Mouse (Mus musculus) hindbrain, embryonic 16.5 days (tissue): ENCODE measurements around the gene Camp. TPM values are rescaled to one million over a fixed set of nuclear protein-coding genes. Genes with fewer than 3 reads are reported as not detected.
"Not testable (repeated sequence)": the region's sequence is repeated elsewhere in the genome, so short reads cannot be mapped to it uniquely, and the experiment has no call there.

Source experiments
- ATAC-seq: fragments of 200-750 bp; cut with Nextera tagmentation; 2 replicates; pipeline ENCODE4 v1.8.0; 2017; ENCODE audit warnings: moderate TSS enrichment, moderate library complexity
- H3K27ac ChIP-seq: fragments of 300-500 bp; sonication (generic); 2 replicates; pipeline ENCODE4 v1.5.1; 2014; ENCODE audit warnings: low read depth, mild to moderate bottlenecking, control low read depth, low read length, moderate library complexity
- H3K27me3 ChIP-seq: fragments of 300-500 bp; sonication (generic); replicated peaks from 2 replicates; pipeline ENCODE4 v1.6.1; 2014; ENCODE audit warnings: low read length; ENCODE audit not compliant: control insufficient read depth, insufficient read depth
- H3K36me3 ChIP-seq: fragments of 300-500 bp; sonication (generic); 2 replicates; pipeline ENCODE4 v1.6.1; 2014; ENCODE audit warnings: mild to moderate bottlenecking, low read length, moderate library complexity, mixed read lengths; ENCODE audit not compliant: control insufficient read depth, insufficient read depth
- H3K4me1 ChIP-seq: fragments of 300-500 bp; sonication (generic); 2 replicates; pipeline ENCODE4 v1.6.1; 2014; ENCODE audit warnings: low read depth, low read length; ENCODE audit not compliant: control insufficient read depth, insufficient read depth
- H3K4me2 ChIP-seq: fragments of 300-500 bp; sonication (generic); 2 replicates; pipeline ENCODE4 v1.6.1; 2014; ENCODE audit warnings: mild to moderate bottlenecking, low read length, control low read depth, moderate library complexity
- H3K4me3 ChIP-seq: fragments of 300-500 bp; sonication (generic); 2 replicates; pipeline ENCODE4 v1.5.1; 2014; ENCODE audit warnings: mild to moderate bottlenecking, low read length, control low read depth, moderate library complexity
- H3K9ac ChIP-seq: fragments of 300-500 bp; sonication (generic); 2 replicates; pipeline ENCODE4 v1.6.1; 2014; ENCODE audit warnings: low read depth, mild to moderate bottlenecking, control low read depth, low read length, moderate library complexity
- H3K9me3 ChIP-seq: fragments of 300-500 bp; sonication (generic); 2 replicates; pipeline ENCODE4 v1.6.1; 2014; ENCODE audit warnings: mild to moderate bottlenecking, low read length, moderate library complexity; ENCODE audit not compliant: control insufficient read depth
- WGBS: fragments of 180-500 bp; shearing (Covaris S2); extraction: QIAGEN DNeasy Blood & Tissue Kit; methylation state at CpG from one replicate; pipeline ENCODE4 v1.1.7; 2014; 5-methylcytosine and 5-hydroxymethylcytosine counted together
- microRNA-seq: library from miRNA; unstranded; fragments of <30 nt; microRNA quantifications from one replicate; pipeline ENCODE4, GENCODE M21; 2017
- polyA plus RNA-seq: library from polyadenylated mRNA; unstranded; fragments of >200 nt; fragmentation: Nextera tagmentation; extraction: Ambion mirVana; gene quantifications from 2 replicates; pipeline ENCODE4 v1.2.1, GENCODE M21; 2015

Gene Camp
- polyA plus RNA-seq, 1 experiment from 2014 or later = 0.64 TPM

DNA sequence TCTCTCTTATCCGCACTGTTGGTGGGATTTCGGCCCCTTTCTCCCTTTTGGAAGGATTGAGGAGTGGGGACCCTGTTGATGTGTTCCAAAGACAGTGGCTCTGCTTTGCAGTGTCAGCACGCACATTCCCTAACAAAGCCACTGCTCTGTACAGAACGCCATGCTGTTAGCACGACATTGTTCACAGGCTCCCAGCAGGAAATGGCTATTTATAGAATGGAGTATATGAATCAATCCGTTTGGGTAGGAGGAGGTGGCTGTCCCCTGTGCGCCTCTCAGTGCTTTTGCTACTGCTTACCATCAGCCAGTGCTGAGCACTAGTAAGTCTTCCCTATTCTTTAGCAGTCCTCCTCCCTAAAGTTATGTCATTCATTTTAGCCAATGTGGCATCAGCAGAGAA lies 36.0 kb downstream of the Camp start:
- WGBS = 31% methylated on average over 7 of the region's 7 CpGs
- Histone ChIP-seq H3K9ac (no peak overlapping the region), H3K27me3 (no peaks in the 10 kb centered on the region)

DNA sequence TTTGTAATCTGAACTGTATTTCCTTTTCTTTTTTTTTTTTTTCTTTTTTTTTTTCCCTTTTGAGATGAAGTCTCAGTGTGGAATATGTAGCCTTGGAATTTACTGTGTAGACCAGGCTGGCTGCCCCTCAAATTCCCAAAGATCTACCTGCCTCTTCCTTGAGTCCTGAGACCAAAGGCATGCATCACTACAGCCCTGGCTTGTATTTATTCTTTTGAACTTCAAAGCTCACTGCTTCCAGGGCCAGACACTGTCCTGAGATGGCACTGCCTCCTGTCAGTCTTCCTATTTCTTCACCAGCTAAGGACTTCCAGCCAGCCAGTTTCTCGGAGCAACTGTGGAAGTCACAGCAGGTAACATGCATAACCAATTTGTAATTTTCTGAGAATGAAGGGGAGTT lies 37.4 kb downstream of the Camp start, which contains the start of gene Spink8:
Gene Spink8, plus strand, starts transcription at position 301 of the 400 bp plus-strand sequence.
- Histone ChIP-seq H3K4me2 (no peak within 1 kb of the TSS), H3K27me3 (no peaks in the 10 kb centered on the region), H3K4me1 (peaks cover 5% of the 10 kb centered on the region; the same call in 1 of the 2 replicates), H3K27ac (no peak within 1 kb of the TSS), H3K9ac (no peak within 1 kb of the TSS), H3K36me3 (no peaks in the 10 kb centered on the region), H3K4me3 (no peak within 1 kb of the TSS), H3K9me3 (no peaks in the 10 kb centered on the region)
- ATAC-seq = no peak
- WGBS = 48% methylated on average over 1 of the region's 1 CpGs

More for the DNA sequence above, 36.0 kb downstream of the Camp start:
- ATAC-seq = peak; percentile 69
- H3K36me3 ChIP-seq = no peaks in the 10 kb centered on the region
- H3K4me1 ChIP-seq = peaks cover 5% of the 10 kb centered on the region; the same call in 1 of the 2 replicates
- H3K4me2 ChIP-seq = peak overlapping the region; percentile 12
- H3K9me3 ChIP-seq = no peaks in the 10 kb centered on the region
- H3K4me3 ChIP-seq = no peak overlapping the region
- H3K27ac ChIP-seq = peak overlapping the region; percentile 39; the same call in 1 of the 2 replicates

GRCm38 (mm10) chr9:109807898-109808297 lies 41.5 kb downstream of the Camp start:
- no peak overlapping the region for H3K9ac ChIP-seq
- H3K4me1 ChIP-seq = no peaks in the 10 kb centered on the region
- H3K9me3 ChIP-seq = no peaks in the 10 kb centered on the region
- no peak overlapping the region for H3K4me3 ChIP-seq
- 63% methylated on average over 3 of the region's 3 CpGs for WGBS
- H3K27me3 ChIP-seq = no peaks in the 10 kb centered on the region
- H3K27ac ChIP-seq = no peak overlapping the region
- no peaks in the 10 kb centered on the region for H3K36me3 ChIP-seq
- ATAC-seq = no peak
- no peak overlapping the region for H3K4me2 ChIP-seq

- Histone ChIP-seq H3K36me3 (no peaks in the 10 kb centered on the region), H3K9me3 (no peaks in the 10 kb centered on the region), H3K4me1 (no peaks in the 10 kb centered on the region), H3K27ac (no peak overlapping the region), H3K9ac (no peak overlapping the region), H3K4me2 (no peak overlapping the region), H3K4me3 (no peak overlapping the region), H3K27me3 (no peaks in the 10 kb centered on the region)
- WGBS = 90% methylated on average over 2 of the region's 2 CpGs
- no peak for ATAC-seq
These were observed 42.6 kb downstream of the Camp start for GRCm38 (mm10) chr9:109806695-109807293.

GRCm38 (mm10) chr9:109806260-109806659 lies 43.2 kb downstream of the Camp start:
- Histone ChIP-seq H3K4me3 (no peak overlapping the region), H3K9ac (no peak overlapping the region), H3K27ac (no peak overlapping the region), H3K4me2 (no peak overlapping the region), H3K9me3 (no peaks in the 10 kb centered on the region), H3K27me3 (no peaks in the 10 kb centered on the region), H3K4me1 (no peaks in the 10 kb centered on the region), H3K36me3 (no peaks in the 10 kb centered on the region)
- WGBS = 50% methylated on average over 1 of the region's 1 CpGs
- no peak for ATAC-seq

DNA sequence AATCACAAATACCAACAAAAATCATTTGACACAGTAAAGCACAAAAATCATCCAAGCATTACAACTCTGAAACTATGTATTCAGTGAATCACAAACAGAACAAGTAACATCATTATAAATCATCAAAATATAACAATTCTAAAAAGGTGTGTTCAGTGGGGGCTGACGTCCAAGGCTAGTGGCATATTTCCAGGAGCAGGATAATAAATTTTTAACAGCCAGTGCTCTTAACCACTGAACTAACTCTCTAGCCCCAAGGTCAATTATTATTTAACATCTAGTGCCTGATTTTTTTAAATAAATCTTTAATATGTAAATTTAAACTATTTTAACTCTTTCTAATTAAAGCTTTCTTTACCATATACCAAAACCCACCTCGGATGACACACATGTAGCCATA lies 43.8 kb downstream of the Camp start:
- H3K36me3 ChIP-seq, H3K4me3 ChIP-seq, ATAC-seq, H3K9me3 ChIP-seq, H3K4me2 ChIP-seq, H3K27ac ChIP-seq, H3K9ac ChIP-seq, H3K4me1 ChIP-seq, H3K27me3 ChIP-seq: not testable (repeated sequence)
- 85% methylated on average over 2 of the region's 2 CpGs for WGBS

GRCm38 (mm10) chr9:109798051-109798450 lies 51.4 kb downstream of the Camp start:
- Histone ChIP-seq H3K36me3 (no peaks in the 10 kb centered on the region), H3K4me2 (no peak overlapping the region), H3K27me3 (no peaks in the 10 kb centered on the region), H3K4me3 (no peak overlapping the region), H3K27ac (no peak overlapping the region), H3K9ac (no peak overlapping the region), H3K9me3 (no peaks in the 10 kb centered on the region), H3K4me1 (no peaks in the 10 kb centered on the region)
- WGBS = 94% methylated on average over 1 of the region's 1 CpGs
- no peak for ATAC-seq

Small RNAs within 50 kb of the gene (microRNA-seq; reads per million reads assigned to microRNA genes)
- gene Mir7089 = not detected

Other genes starting within 250 kb of the Camp start
- gene Fbxw24, start 223.6 kb downstream of the Camp start, polyA plus RNA-seq = not detected in 2 replicates
- not detected in 2 replicates for gene Fbxw25, start 185.0 kb downstream of the Camp start, polyA plus RNA-seq
- gene Fbxw18, start 146.9 kb downstream of the Camp start, polyA plus RNA-seq = 0.30 TPM in 1 of 2 replicates, not detected in the other
- gene Fbxw26, start 103.5 kb downstream of the Camp start, polyA plus RNA-seq = not detected in 2 replicates
- gene Fbxw27, start 58.9 kb downstream of the Camp start, polyA plus RNA-seq = 0.26 TPM in 1 of 2 replicates, not detected in the other
- gene Spink8, start 37.3 kb downstream of the Camp start, polyA plus RNA-seq = not detected in 2 replicates
- 69.4 and 77.5 TPM in 2 replicates for gene Nme6, start 16.9 kb downstream of the Camp start, polyA plus RNA-seq
- gene Cdc25a, start 26.0 kb upstream of the Camp start, polyA plus RNA-seq = 9.1 and 11.0 TPM in 2 replicates
- gene Map4, start 81.8 kb upstream of the Camp start, polyA plus RNA-seq = 206 and 219 TPM in 2 replicates